In genomic region chr3:27288909-27289308, GRCm38 (mm10) we compare ENCODE assay signal across 11 mouse cellular contexts. TPM values are rescaled to one million over a fixed set of nuclear protein-coding genes. Genes with fewer than 3 reads are reported as not detected.
DNase-seq lines count a peak whose midpoint lies in the region; ATAC-seq lines count a peak whose summit lies in the region.
"Had no signal": no experiment of that assay in that cellular context is flagged by ENCODE, and none has a peak within 500 bp of the region (broad histone marks: within the 10 kb centered on the region; RNA-seq: fewer than 3 reads in every experiment).

No protein-coding gene starts in this region.

- peak; percentile 28 for DNase-seq in adrenal gland, postnatal 14 days
- DNase-seq in adrenal gland, postnatal 10 days: no peak
- no peak for DNase-seq in lung, adult 18-20 months
- DNase-seq in kidney, adult 18-20 months: peak; percentile 39
- peak; percentile 13 for DNase-seq in skeletal muscle tissue, adult 2 months (ENCODE audit: low read depth, low spot score)
- no peak for DNase-seq in hindbrain, embryonic 10.5 days (ENCODE audit: low spot score)

- H3K4me3 ChIP-seq in lung, embryonic 16.5 days (ENCODE audit: low read length): no peak overlapping the region
- H3K4me3 ChIP-seq in hindbrain, embryonic 10.5 days: no peak overlapping the region
- H3K4me3 ChIP-seq: erythroblast, embryonic 14.5 days; liver, embryonic 15.5 days had no signal

- H3K27me3 ChIP-seq in lung, embryonic 16.5 days (ENCODE audit: control insufficient read depth, insufficient read depth, low read depth, low read length): no peaks in the 10 kb centered on the region
- H3K27me3 ChIP-seq in hindbrain, embryonic 10.5 days (ENCODE audit: insufficient read depth, poor library complexity, severe bottlenecking): no peaks in the 10 kb centered on the region
- H3K27me3 ChIP-seq: liver, embryonic 15.5 days had no signal

- peak overlapping the region; percentile 66 for H3K27ac ChIP-seq in lung, embryonic 16.5 days (ENCODE audit: low read length)
- no peak overlapping the region for H3K27ac ChIP-seq in hindbrain, embryonic 10.5 days
- H3K27ac ChIP-seq: hindbrain, postnatal 0 days; liver, embryonic 15.5 days had no signal

- H3K4me1 ChIP-seq in lung, embryonic 16.5 days (replicated peaks; ENCODE audit: control insufficient read depth, insufficient read depth, low read length): no peaks in the 10 kb centered on the region; the same call in 1 of the 2 replicates
- no peaks in the 10 kb centered on the region for H3K4me1 ChIP-seq in hindbrain, embryonic 10.5 days (replicated peaks)
- H3K4me1 ChIP-seq: liver, embryonic 15.5 days had no signal

- H3K9me3 ChIP-seq in lung, embryonic 16.5 days (ENCODE audit: control insufficient read depth, low read length): no peaks in the 10 kb centered on the region
- no peaks in the 10 kb centered on the region for H3K9me3 ChIP-seq in hindbrain, embryonic 10.5 days
- H3K9me3 ChIP-seq: liver, embryonic 15.5 days had no signal

- whole genome bisulfite sequencing in lung, embryonic 16.5 days: 7% methylated on average over 8 of the region's 8 CpGs
- 79% methylated on average over 8 of the region's 8 CpGs for WGBS in hindbrain, embryonic 10.5 days

- ATAC-seq in lung, embryonic 16.5 days (ENCODE audit: low read depth): peak; percentile 75
- no peak for ATAC-seq in CD4-positive, CD25-positive, alpha-beta regulatory T cell, adult 4 months
- ATAC-seq: hindbrain, postnatal 0 days had no signal

- 0 out of 2 replicates have a peak overlapping the region, but pooled peaks have one; percentile 14 for H3K9ac ChIP-seq in lung, embryonic 16.5 days (ENCODE audit: low read length)
- H3K9ac ChIP-seq: liver, embryonic 15.5 days had no signal

- no peaks in the 10 kb centered on the region for H3K36me3 ChIP-seq in lung, embryonic 16.5 days (ENCODE audit: control insufficient read depth, insufficient read depth, low read length)
- no peaks in the 10 kb centered on the region for H3K36me3 ChIP-seq in hindbrain, embryonic 10.5 days
- H3K36me3 ChIP-seq: liver, embryonic 15.5 days had no signal

- H3K4me2 ChIP-seq in lung, embryonic 16.5 days (ENCODE audit: low read depth, low read length): no peak overlapping the region
- H3K4me2 ChIP-seq: liver, embryonic 15.5 days had no signal

RNA-seq across cellular contexts. Expression of gene Tnfsf10, which starts 27.9 kb away (rescaled TPM):
- total RNA-seq in adrenal gland, postnatal 14 days (2021): 12.7 and 14.5 TPM in 2 replicates
- total RNA-seq in adrenal gland, postnatal 10 days (2021): 10 to 100 TPM in 1 of 2 experiments, 1 to 10 TPM in 1; 8.0 to 15.0 TPM
- 3.6 and 4.1 TPM in 2 replicates for polyA plus RNA-seq in lung, embryonic 16.5 days (2015; fragmentation: Nextera tagmentation; extraction: Ambion mirVana)
- 0.03 TPM in 1 of 2 replicates, not detected in the other for polyA plus RNA-seq in hindbrain, embryonic 10.5 days (2016; fragmentation: Nextera tagmentation; extraction: Ambion mirVana)
- 10 to 100 TPM; 18.8 to 20.0 TPM for polyA plus RNA-seq in CD4-positive, CD25-positive, alpha-beta regulatory T cell, adult 4 months (2017; shearing (Covaris generic))
- polyA plus RNA-seq: erythroblast, embryonic 14.5 days had no signal

Comparison
In these comparisons a context has a peak if more than half of its experiments do, and no peak if none do; other contexts are left out.
1. DNase-seq: peak in adrenal gland, postnatal 14 days (single experiment), kidney, adult 18-20 months (single experiment) and skeletal muscle tissue, adult 2 months (single experiment); none in adrenal gland, postnatal 10 days (single experiment), lung, adult 18-20 months (0 of 2) and hindbrain, embryonic 10.5 days (single experiment).